Mouse (Mus musculus) limb, embryonic 11.5 days (tissue): ENCODE results near the gene Frmd4b. TPM values are rescaled to one million over a fixed set of nuclear protein-coding genes. Genes with fewer than 3 reads are reported as not detected.

Experiments used
- ATAC-seq: fragments of 200-750 bp; cut with Nextera tagmentation; 2 replicates; pipeline ENCODE4 v1.8.0; 2017; ENCODE audit warnings: low read depth; ENCODE audit not compliant: insufficient number of reproducible peaks, low FRiP score, low TSS enrichment
- DNase-seq: peaks from one replicate; pipeline ENCODE4 v3.0.0-alpha.2; 2015; ENCODE audit warnings: low spot score
- H3K27ac ChIP-seq: fragments of 300-500 bp; sonication (generic); replicated peaks from 2 replicates; pipeline ENCODE4 v1.5.1; 2014; ENCODE audit warnings: low read depth, mild to moderate bottlenecking, low read length
- H3K27me3 ChIP-seq: fragments of 300-500 bp; sonication (generic); 2 replicates; pipeline ENCODE4 v1.6.1; 2014; ENCODE audit warnings: mild to moderate bottlenecking, low read length, mixed read lengths; ENCODE audit not compliant: control insufficient read depth, insufficient read depth
- H3K36me3 ChIP-seq: fragments of 300-500 bp; sonication (generic); 2 replicates; pipeline ENCODE4 v1.6.1; 2014; ENCODE audit warnings: mild to moderate bottlenecking, low read length, moderate library complexity, mixed read lengths; ENCODE audit not compliant: control insufficient read depth, insufficient read depth
- H3K4me1 ChIP-seq: fragments of 300-500 bp; sonication (generic); 2 replicates; pipeline ENCODE4 v1.6.1; 2014; ENCODE audit warnings: low read length, mixed read lengths; ENCODE audit not compliant: control insufficient read depth, insufficient read depth
- H3K4me2 ChIP-seq: fragments of 300-500 bp; sonication (generic); 2 replicates; pipeline ENCODE4 v1.6.1; 2014; ENCODE audit warnings: low read depth, mild to moderate bottlenecking, moderate library complexity; ENCODE audit not compliant: severe bottlenecking
- H3K4me3 ChIP-seq: fragments of 300-500 bp; sonication (generic); 2 replicates; pipeline ENCODE4 v1.5.1; 2014; ENCODE audit warnings: low read depth, low read length
- H3K9ac ChIP-seq: fragments of 300-500 bp; sonication (generic); 2 replicates; pipeline ENCODE4 v1.6.1; 2014; ENCODE audit warnings: mild to moderate bottlenecking, low read length
- H3K9me3 ChIP-seq: fragments of 300-500 bp; sonication (generic); 2 replicates; pipeline ENCODE4 v1.6.1; 2016; ENCODE audit warnings: low read length; ENCODE audit not compliant: control insufficient read depth
- WGBS: fragments of 180-500 bp; shearing (Covaris S2); extraction: QIAGEN DNeasy Blood & Tissue Kit; methylation state at CpG from one replicate; pipeline ENCODE4 v1.1.7; 2014; 5-methylcytosine and 5-hydroxymethylcytosine counted together
- polyA plus RNA-seq: library from polyadenylated mRNA; unstranded; fragments of >200 nt; fragmentation: Nextera tagmentation; extraction: Ambion mirVana; gene quantifications from 2 replicates; pipeline ENCODE4 v1.2.1, GENCODE M21; 2014

Gene Frmd4b
- polyA plus RNA-seq, 1 experiment from 2014 or later, result 12.3 TPM

GRCm38 (mm10) chr6:97478981-97479860, 138.1 kb downstream of the Frmd4b start:
- ATAC-seq (no peak), DNase-seq (no peak)
- Histone ChIP-seq H3K27me3 (no peaks in the 10 kb centered on the region), H3K4me2 (no peak overlapping the region), H3K36me3 (no peaks in the 10 kb centered on the region), H3K9ac (no peak overlapping the region), H3K4me3 (no peak overlapping the region), H3K27ac (no peak overlapping the region), H3K4me1 (peaks cover 5% of the 10 kb centered on the region; the same call in 1 of the 2 replicates), H3K9me3 (no peaks in the 10 kb centered on the region)
- WGBS, result 53% methylated on average over 19 of the region's 19 CpGs

- H3K27ac ChIP-seq, result no peak overlapping the region
- no peak overlapping the region for H3K9ac ChIP-seq
- no peaks in the 10 kb centered on the region for H3K27me3 ChIP-seq
- no peaks in the 10 kb centered on the region for H3K9me3 ChIP-seq
- ATAC-seq (no peak), DNase-seq (no peak)
- H3K4me3 ChIP-seq, result no peak overlapping the region
- no peaks in the 10 kb centered on the region for H3K4me1 ChIP-seq
- 92% methylated on average over 4 of the region's 4 CpGs for WGBS
- no peak overlapping the region for H3K4me2 ChIP-seq
- H3K36me3 ChIP-seq, result no peaks in the 10 kb centered on the region
Observed at GRCm38 (mm10) chr6:97473672-97474071, 143.7 kb downstream of the Frmd4b start.

DNA sequence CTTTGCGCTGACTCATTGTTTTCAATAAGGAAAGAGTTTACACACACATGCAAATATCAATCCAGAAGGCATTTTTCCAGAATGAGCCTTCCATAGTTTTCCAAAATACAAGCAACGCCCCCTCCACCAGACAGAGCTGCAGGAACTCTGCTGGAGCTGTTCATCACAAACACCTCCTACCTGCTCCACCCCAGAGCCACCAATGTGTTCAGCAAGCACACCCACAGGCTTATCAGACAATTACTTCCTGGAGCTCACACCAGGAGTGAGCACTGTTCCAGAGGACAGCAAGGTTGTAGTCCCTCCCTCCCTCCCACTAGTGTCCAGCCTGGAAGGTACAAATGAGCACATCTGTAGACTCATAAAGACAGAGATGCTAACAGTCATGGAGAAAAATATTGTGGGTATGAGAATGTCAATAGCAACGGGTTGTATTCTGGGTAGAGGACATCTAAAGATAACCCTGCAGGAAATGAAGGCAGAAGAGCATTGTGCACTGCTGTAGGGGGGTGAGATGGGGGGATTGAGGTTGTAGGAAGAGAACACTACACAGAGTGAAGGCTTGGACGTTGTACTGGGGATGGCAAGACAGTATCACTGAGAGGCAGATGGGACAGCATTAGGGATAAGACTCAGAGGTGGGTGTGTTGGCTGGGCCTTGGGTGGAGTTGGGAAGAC, 144.3 kb downstream of the Frmd4b start:
- Histone ChIP-seq H3K27me3 (no peaks in the 10 kb centered on the region), H3K36me3 (no peaks in the 10 kb centered on the region), H3K4me1 (no peaks in the 10 kb centered on the region), H3K27ac (no peak overlapping the region), H3K9me3 (no peaks in the 10 kb centered on the region), H3K4me2 (no peak overlapping the region), H3K4me3 (no peak overlapping the region), H3K9ac (no peak overlapping the region)
- DNase-seq (no peak), ATAC-seq (no peak)
- WGBS, result 85% methylated on average over 4 of the region's 4 CpGs

DNA sequence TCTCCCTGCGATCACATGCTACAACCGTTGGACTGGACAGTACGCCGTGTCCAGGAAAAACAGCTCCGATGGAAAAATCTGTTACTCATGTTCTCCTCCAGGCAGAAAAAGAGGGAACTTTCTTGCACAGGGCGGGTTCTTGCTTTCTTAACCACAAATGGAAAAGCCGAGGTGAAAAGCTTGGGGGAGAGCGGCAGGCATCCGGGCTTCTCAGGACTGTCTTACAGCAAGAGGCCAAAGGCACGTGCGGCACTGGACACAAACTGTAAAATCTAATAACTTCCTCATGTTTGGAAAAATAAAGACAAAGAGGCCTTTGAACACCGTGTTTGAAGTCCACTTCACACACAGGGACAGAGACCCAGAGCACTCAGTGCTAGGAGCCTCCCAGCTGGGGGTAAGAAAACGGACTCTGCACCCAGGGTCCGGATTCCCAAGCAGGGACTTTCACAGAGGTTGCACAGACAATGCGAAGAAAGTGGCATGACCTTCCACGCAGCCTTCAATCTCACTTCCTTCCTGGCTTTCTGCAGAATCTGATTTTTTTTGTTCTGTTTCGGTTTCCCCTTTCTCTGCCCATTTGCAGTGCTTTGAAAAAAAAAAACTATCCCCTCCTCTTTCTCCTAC, 153.3 kb downstream of the Frmd4b start:
- Histone ChIP-seq H3K27me3 (no peaks in the 10 kb centered on the region), H3K36me3 (no peaks in the 10 kb centered on the region), H3K4me1 (peaks cover 9% of the 10 kb centered on the region), H3K4me2 (peak overlapping the region; percentile 20; the same call in 1 of the 2 replicates), H3K4me3 (no peak overlapping the region), H3K27ac (no peak overlapping the region), H3K9me3 (no peaks in the 10 kb centered on the region), H3K9ac (0 out of 2 replicates have a peak overlapping the region, but pooled peaks have one; percentile 27)
- peak; percentile 46 for DNase-seq
- no peak for ATAC-seq
- WGBS, result 46% methylated on average over 17 of the region's 17 CpGs

DNA sequence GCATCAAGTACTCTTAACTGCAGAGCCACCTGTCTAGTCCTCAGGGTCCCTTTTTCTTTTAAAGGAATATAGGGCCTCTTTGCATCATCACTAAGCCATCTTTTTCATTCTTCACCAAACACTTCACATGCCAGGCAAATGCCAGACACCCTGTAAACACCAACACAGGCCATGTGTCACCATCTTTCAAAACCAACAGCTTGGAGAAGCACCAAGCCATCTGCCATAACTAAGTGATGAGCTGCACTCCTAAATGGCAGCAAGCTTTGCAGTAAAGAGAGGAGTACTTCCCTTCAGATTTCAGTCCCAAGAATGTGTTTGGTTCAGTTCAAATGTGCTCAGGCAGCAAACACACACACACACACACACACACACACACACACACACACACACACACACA, 154.9 kb downstream of the Frmd4b start:
- H3K9ac ChIP-seq, result no peak overlapping the region
- no peak overlapping the region for H3K4me3 ChIP-seq
- no peaks in the 10 kb centered on the region for H3K9me3 ChIP-seq
- ATAC-seq (no peak), DNase-seq (no peak)
- H3K27me3 ChIP-seq, result no peaks in the 10 kb centered on the region
- H3K27ac ChIP-seq, result no peak overlapping the region
- no peak overlapping the region for H3K4me2 ChIP-seq
- H3K36me3 ChIP-seq, result no peaks in the 10 kb centered on the region
- peaks cover 9% of the 10 kb centered on the region for H3K4me1 ChIP-seq

GRCm38 (mm10) chr6:97459112-97459511, 158.2 kb downstream of the Frmd4b start:
- peaks cover 9% of the 10 kb centered on the region for H3K4me1 ChIP-seq
- WGBS, result 45% methylated on average over 7 of the region's 7 CpGs
- ATAC-seq (no peak), DNase-seq (peak; percentile 23)
- no peaks in the 10 kb centered on the region for H3K9me3 ChIP-seq
- no peak overlapping the region for H3K4me3 ChIP-seq
- H3K4me2 ChIP-seq, result no peak overlapping the region
- H3K27ac ChIP-seq, result no peak overlapping the region
- H3K36me3 ChIP-seq, result no peaks in the 10 kb centered on the region
- no peak overlapping the region for H3K9ac ChIP-seq
- no peaks in the 10 kb centered on the region for H3K27me3 ChIP-seq

GRCm38 (mm10) chr6:97458358-97458757, 159.0 kb downstream of the Frmd4b start:
- Histone ChIP-seq H3K27ac (no peak overlapping the region), H3K27me3 (no peaks in the 10 kb centered on the region), H3K9me3 (no peaks in the 10 kb centered on the region), H3K4me3 (no peak overlapping the region), H3K4me1 (peaks cover 4% of the 10 kb centered on the region; the same call in 1 of the 2 replicates), H3K4me2 (no peak overlapping the region), H3K36me3 (no peaks in the 10 kb centered on the region), H3K9ac (no peak overlapping the region)
- ATAC-seq (no peak), DNase-seq (no peak)
- WGBS, result 48% methylated on average over 9 of the region's 9 CpGs

DNA sequence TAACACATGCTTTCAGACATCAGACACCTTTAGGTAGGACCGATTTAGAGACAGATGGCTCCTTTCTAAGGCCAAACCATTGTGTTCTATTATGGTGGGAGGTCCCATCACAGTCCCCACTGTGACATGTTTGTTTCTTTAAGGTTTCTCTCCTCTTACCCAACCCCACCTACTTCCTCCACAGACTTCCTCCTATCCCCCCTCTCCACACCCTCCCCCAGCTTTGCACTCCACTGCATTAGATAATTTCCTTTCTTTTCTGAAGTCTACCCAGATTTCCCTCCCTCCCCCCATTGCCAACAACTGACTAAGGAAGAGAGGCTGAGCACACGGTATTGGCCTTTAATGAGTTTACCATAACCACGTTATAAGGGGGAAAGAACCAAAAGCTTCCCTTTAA, 159.4 kb downstream of the Frmd4b start:
- Histone ChIP-seq H3K9ac (no peak overlapping the region), H3K9me3 (no peaks in the 10 kb centered on the region), H3K27ac (no peak overlapping the region), H3K27me3 (no peaks in the 10 kb centered on the region), H3K4me1 (peaks cover 4% of the 10 kb centered on the region; the same call in 1 of the 2 replicates), H3K4me2 (no peak overlapping the region), H3K4me3 (no peak overlapping the region), H3K36me3 (no peaks in the 10 kb centered on the region)
- ATAC-seq (no peak), DNase-seq (no peak)
- WGBS, result 21% methylated on average over 3 of the region's 3 CpGs
